Comparison of ENCODE assay signal across 32 mouse cellular contexts in genomic region chr1:107614087-107614486, GRCm38 (mm10). TPM values are rescaled to one million over a fixed set of nuclear protein-coding genes. Genes with fewer than 3 reads are reported as not detected.
"Had no signal": no experiment of that assay in that cellular context is flagged by ENCODE, and none has a peak within 500 bp of the region (broad histone marks: within the 10 kb centered on the region; RNA-seq: fewer than 3 reads in every experiment).

No protein-coding gene starts in this region.

- H3K36me3 ChIP-seq: limb, embryonic 10.5 days; limb, embryonic 12.5 days; limb, embryonic 13.5 days; limb, embryonic 15.5 days; liver, embryonic 13.5 days; liver, embryonic 15.5 days; lung, embryonic 15.5 days; midbrain, embryonic 10.5 days; midbrain, embryonic 12.5 days; midbrain, embryonic 13.5 days; midbrain, embryonic 15.5 days; neural tube, embryonic 12.5 days had no signal

- H3K9me3 ChIP-seq: limb, embryonic 10.5 days; limb, embryonic 12.5 days; limb, embryonic 13.5 days; limb, embryonic 15.5 days; liver, embryonic 13.5 days; liver, embryonic 15.5 days; lung, embryonic 15.5 days; megakaryocyte, embryonic 14.5 days; midbrain, embryonic 10.5 days; midbrain, embryonic 12.5 days; midbrain, embryonic 13.5 days; midbrain, embryonic 15.5 days; neural tube, embryonic 12.5 days had no signal

- DNase-seq: layer of hippocampus, postnatal 36 days; left cerebral cortex, postnatal 4 days; liver, embryonic 13.5 days; lung, adult 18-20 months; lung, adult 2 months; lung, embryonic 14.5 days; lung, postnatal 10 days; lung, postnatal 14 days; lung, postnatal 36 days; lung, postnatal 4 days; midbrain, embryonic 14.5 days had no signal

- H3K9ac ChIP-seq: limb, embryonic 12.5 days; limb, embryonic 13.5 days; limb, embryonic 15.5 days; liver, embryonic 13.5 days; liver, embryonic 14.5 days; liver, embryonic 15.5 days; lung, embryonic 14.5 days; lung, embryonic 15.5 days; midbrain, embryonic 12.5 days; midbrain, embryonic 13.5 days; midbrain, embryonic 15.5 days; neural tube, embryonic 12.5 days had no signal

- H3K4me3 ChIP-seq: left cerebral cortex, adult 2 months; limb, embryonic 10.5 days; limb, embryonic 12.5 days; limb, embryonic 13.5 days; limb, embryonic 15.5 days; liver, embryonic 13.5 days; liver, embryonic 15.5 days; lung, embryonic 15.5 days; megakaryocyte, embryonic 14.5 days; midbrain, embryonic 10.5 days; midbrain, embryonic 12.5 days; midbrain, embryonic 13.5 days; midbrain, embryonic 15.5 days; myocyte; neural tube, embryonic 12.5 days had no signal

- H3K27me3 ChIP-seq: limb, embryonic 12.5 days; limb, embryonic 13.5 days; limb, embryonic 15.5 days; liver, embryonic 13.5 days; liver, embryonic 15.5 days; lung, embryonic 15.5 days; megakaryocyte, embryonic 14.5 days; midbrain, embryonic 12.5 days; midbrain, embryonic 13.5 days; midbrain, embryonic 15.5 days; neural tube, embryonic 12.5 days had no signal

- H3K4me1 ChIP-seq: limb, embryonic 10.5 days; limb, embryonic 12.5 days; limb, embryonic 13.5 days; limb, embryonic 15.5 days; liver, embryonic 13.5 days; liver, embryonic 15.5 days; lung, embryonic 15.5 days; megakaryocyte, embryonic 14.5 days; midbrain, embryonic 10.5 days; midbrain, embryonic 12.5 days; midbrain, embryonic 13.5 days; midbrain, embryonic 15.5 days; neural tube, embryonic 12.5 days had no signal

- ATAC-seq: lung, postnatal 0 days; midbrain, embryonic 13.5 days; midbrain, embryonic 15.5 days; midbrain, embryonic 16.5 days had no signal

- H3K27ac ChIP-seq: left cerebral cortex, adult 2 months; limb, embryonic 10.5 days; limb, embryonic 12.5 days; limb, embryonic 13.5 days; limb, embryonic 15.5 days; liver, embryonic 13.5 days; liver, embryonic 14.5 days; liver, embryonic 15.5 days; lung, embryonic 15.5 days; macrophage; midbrain, embryonic 10.5 days; midbrain, embryonic 12.5 days; midbrain, embryonic 13.5 days; midbrain, embryonic 15.5 days; neural tube, embryonic 12.5 days had no signal

- H3K4me2 ChIP-seq: limb, embryonic 12.5 days; limb, embryonic 13.5 days; limb, embryonic 15.5 days; liver, embryonic 13.5 days; liver, embryonic 15.5 days; lung, embryonic 14.5 days; lung, embryonic 15.5 days; midbrain, embryonic 11.5 days; midbrain, embryonic 12.5 days; midbrain, embryonic 13.5 days; midbrain, embryonic 15.5 days; neural tube, embryonic 12.5 days had no signal

RNA-seq across cellular contexts. Expression of gene Serpinb8, which starts 24.3 kb away (rescaled TPM):
- total RNA-seq: megakaryocyte progenitor cell, adult 5-6 weeks; megakaryocyte-erythroid progenitor cell, adult 5-6 weeks had no signal
